Mouse (Mus musculus): ENCODE measurements around the gene Dirc2. TPM values are rescaled to one million over a fixed set of nuclear protein-coding genes. Genes with fewer than 3 reads are reported as not detected.

Gene Dirc2
- polyA plus RNA-seq, 1 experiment from 2014 or later = 34.8 TPM

DNA sequence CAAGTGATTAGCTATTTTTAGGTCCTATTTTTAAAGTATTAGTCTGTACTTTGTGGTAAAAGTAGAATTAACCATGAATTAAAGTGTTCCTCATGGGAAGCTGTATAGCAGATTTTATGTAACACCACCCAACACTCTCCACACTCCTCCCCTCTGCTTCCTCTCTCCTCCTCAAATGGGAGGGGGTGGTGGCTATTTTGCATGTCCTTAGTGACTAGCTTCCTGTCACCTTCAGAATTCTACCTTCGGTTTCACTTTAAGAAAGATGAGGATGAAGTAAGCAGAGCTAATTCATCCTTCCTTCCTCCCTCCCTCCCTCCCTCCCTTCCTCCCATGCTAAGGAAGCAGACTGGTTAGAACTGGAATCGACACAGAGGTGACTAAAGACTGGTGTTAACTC is 73.1 kb downstream of the Dirc2 start:
- Histone ChIP-seq H3K27ac (replicated peaks) (no peak overlapping the region), H3K4me3 (no peak overlapping the region), H3K27me3 (no peaks in the 10 kb centered on the region), H3K9ac (no peak overlapping the region), H3K36me3 (peaks cover 11% of the 10 kb centered on the region), H3K9me3 (no peaks in the 10 kb centered on the region), H3K4me1 (replicated peaks) (no peaks in the 10 kb centered on the region), H3K4me2 (no peak overlapping the region)
- 93% methylated on average over 2 of the region's 2 CpGs for WGBS
- ATAC-seq (ENCODE audit: low FRiP score, low read depth) = no peak

DNA sequence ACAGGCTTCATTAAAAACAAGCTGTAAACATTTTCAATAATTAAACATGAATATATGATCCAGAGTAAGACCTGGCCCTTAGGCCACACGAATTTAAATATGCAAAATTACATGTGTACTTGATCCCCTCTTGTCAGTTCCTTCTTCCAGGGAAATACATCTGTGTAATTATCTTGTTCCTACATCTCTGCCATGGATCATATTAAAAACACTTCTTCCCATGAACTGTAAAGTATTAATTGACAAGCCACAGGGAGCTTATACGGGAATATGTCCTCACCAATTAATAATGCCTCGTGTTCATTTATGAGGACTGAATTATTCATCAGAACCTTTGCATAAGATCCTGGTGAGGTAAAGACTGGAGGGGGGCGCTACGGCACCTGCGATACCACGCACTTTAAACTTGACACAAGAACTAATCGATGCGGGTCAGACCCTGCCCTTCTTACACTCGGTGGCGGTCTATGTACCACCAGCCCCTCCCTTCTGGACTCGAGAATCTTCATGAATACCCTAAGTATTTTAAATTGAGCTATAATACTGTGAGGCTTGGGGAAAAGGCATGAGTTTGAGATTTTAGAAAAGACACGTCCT is 74.8 kb downstream of the Dirc2 start:
- Histone ChIP-seq H3K4me3 (no peak overlapping the region), H3K4me2 (no peak overlapping the region), H3K9ac (no peak overlapping the region), H3K4me1 (replicated peaks) (no peaks in the 10 kb centered on the region), H3K27me3 (no peaks in the 10 kb centered on the region), H3K27ac (replicated peaks) (no peak overlapping the region), H3K36me3 (peaks cover 11% of the 10 kb centered on the region), H3K9me3 (no peaks in the 10 kb centered on the region)
- 69% methylated on average over 13 of the region's 13 CpGs for WGBS
- ATAC-seq (ENCODE audit: low FRiP score, low read depth) = no peak

DNA sequence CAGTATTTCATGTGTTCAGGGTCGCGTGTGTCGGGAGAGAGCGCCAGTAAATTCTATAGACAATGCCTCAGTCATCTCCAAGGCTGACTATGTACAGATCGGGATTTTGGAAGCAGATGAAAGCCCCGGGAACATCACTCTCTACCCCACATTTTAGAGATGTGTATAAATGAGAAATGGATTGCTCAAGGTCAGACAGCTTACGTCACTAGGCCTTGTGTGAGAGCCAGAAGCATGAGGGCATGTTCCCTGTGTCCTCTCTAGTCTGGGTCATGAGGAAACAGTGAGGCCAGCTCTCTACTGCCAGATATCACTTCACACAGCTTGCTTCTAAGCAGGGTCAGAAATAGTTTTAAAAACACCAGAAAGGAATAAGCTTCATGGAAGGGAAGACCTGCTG is 77.5 kb downstream of the Dirc2 start:
- H3K4me3 ChIP-seq = no peak overlapping the region
- peaks cover 4% of the 10 kb centered on the region; the same call in 1 of the 2 replicates for H3K4me1 ChIP-seq (replicated peaks)
- H3K9me3 ChIP-seq = no peaks in the 10 kb centered on the region
- no peak overlapping the region for H3K27ac ChIP-seq (replicated peaks)
- H3K27me3 ChIP-seq = no peaks in the 10 kb centered on the region
- no peak overlapping the region for H3K4me2 ChIP-seq
- peaks cover 5% of the 10 kb centered on the region; the same call in 1 of the 2 replicates for H3K36me3 ChIP-seq
- 89% methylated on average over 7 of the region's 7 CpGs for WGBS
- no peak for ATAC-seq (ENCODE audit: low FRiP score, low read depth)
- H3K9ac ChIP-seq = no peak overlapping the region

DNA sequence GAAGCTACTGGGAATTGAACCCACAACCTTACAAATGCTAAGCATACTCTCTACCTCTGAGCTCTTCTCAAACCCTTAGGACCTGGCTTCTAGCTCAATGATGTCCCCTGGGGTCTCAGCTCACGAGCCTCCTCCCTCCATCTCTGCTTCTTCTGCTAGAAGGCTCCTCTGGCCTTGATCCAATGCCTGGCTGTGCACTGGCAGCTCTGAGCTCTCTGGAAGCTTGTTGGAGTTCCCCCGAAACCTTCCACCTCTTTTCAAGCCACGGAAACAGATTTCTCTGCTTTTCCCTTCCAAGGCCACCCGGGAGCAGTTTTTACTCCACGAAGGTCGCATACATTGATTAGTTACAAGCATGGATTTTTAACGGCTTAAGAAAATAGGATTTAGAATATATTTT is 82.7 kb downstream of the Dirc2 start:
- WGBS = 45% methylated on average over 7 of the region's 7 CpGs
- H3K4me2 ChIP-seq = no peak overlapping the region
- H3K27ac ChIP-seq (replicated peaks) = no peak overlapping the region
- ATAC-seq (ENCODE audit: low FRiP score, low read depth) = no peak
- H3K4me3 ChIP-seq = no peak overlapping the region
- H3K9ac ChIP-seq = no peak overlapping the region
- H3K36me3 ChIP-seq = no peaks in the 10 kb centered on the region
- peaks cover 17% of the 10 kb centered on the region for H3K4me1 ChIP-seq (replicated peaks)
- H3K9me3 ChIP-seq = no peaks in the 10 kb centered on the region
- no peaks in the 10 kb centered on the region for H3K27me3 ChIP-seq

DNA sequence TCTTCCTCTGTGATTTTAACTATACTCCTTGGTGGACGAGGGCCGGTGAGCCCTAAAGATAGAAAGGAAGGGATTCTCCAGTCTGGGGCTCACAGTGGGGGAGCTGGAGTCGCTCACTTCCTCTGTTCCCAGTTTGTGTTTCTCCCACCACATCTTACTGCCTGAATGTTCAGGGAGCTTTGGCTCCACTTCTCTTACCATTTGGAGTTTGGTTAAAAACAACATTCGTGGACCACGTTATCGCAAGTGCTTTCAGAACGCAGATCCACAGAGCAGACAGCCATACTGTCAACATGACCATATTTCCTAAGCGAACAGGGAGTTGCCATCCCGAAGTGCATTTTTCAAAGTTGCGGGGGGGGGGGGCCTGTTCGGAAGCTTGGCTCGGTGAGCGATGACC is 84.1 kb downstream of the Dirc2 start:
- H3K9me3 ChIP-seq = no peaks in the 10 kb centered on the region
- ATAC-seq (ENCODE audit: low FRiP score, low read depth) = no peak
- H3K4me1 ChIP-seq (replicated peaks) = peaks cover 23% of the 10 kb centered on the region
- no peaks in the 10 kb centered on the region for H3K36me3 ChIP-seq
- no peak overlapping the region for H3K27ac ChIP-seq (replicated peaks)
- no peak overlapping the region for H3K4me3 ChIP-seq
- no peak overlapping the region for H3K9ac ChIP-seq
- no peaks in the 10 kb centered on the region for H3K27me3 ChIP-seq
- no peak overlapping the region for H3K4me2 ChIP-seq
- 82% methylated on average over 13 of the region's 13 CpGs for WGBS

DNA sequence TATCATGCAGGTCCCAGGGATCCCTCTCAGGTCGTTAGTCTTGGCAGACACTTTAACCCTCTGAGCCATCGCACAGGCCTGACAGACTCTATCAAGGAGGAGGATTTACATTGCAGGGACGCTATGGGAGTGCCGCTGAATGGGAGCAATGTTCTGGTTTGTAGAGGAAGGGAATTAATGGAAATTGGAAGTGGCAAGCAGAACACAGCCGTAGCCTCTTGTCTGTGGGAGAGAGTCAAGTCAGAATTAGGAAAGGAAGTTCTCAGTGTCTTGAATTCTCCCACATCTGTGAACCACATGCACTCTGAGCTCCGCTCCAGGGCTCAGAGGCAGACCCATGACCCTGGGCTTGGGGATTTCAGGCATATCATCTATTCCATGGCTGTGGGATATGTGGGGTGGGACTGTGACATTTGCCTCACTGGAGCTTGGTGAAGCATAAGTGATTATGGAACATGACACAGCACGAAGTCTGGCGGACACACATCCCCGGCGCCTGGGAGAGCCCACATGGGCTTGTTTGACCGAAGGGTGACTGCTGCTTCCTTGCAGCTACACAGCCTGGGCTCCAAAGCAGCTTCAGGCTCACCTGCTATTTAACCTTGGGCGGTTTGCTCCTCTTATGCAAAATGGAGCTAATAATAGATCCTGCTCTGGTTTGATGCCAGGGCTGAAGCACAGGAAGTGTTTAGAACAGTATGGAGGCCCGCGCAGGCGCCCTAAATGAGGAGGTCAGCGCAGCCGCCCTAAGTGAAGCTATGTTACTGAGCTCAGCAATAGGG is 87.6 kb downstream of the Dirc2 start:
- no peak overlapping the region for H3K27ac ChIP-seq (replicated peaks)
- H3K9ac ChIP-seq = no peak overlapping the region
- peaks cover 18% of the 10 kb centered on the region for H3K4me1 ChIP-seq (replicated peaks)
- no peak overlapping the region for H3K4me2 ChIP-seq
- H3K36me3 ChIP-seq = no peaks in the 10 kb centered on the region
- no peaks in the 10 kb centered on the region for H3K27me3 ChIP-seq
- WGBS = 60% methylated on average over 17 of the region's 17 CpGs
- peak; percentile 23; the same call in 1 of the 2 replicates for ATAC-seq (ENCODE audit: low FRiP score, low read depth)
- H3K9me3 ChIP-seq = no peaks in the 10 kb centered on the region
- H3K4me3 ChIP-seq = no peak overlapping the region

DNA sequence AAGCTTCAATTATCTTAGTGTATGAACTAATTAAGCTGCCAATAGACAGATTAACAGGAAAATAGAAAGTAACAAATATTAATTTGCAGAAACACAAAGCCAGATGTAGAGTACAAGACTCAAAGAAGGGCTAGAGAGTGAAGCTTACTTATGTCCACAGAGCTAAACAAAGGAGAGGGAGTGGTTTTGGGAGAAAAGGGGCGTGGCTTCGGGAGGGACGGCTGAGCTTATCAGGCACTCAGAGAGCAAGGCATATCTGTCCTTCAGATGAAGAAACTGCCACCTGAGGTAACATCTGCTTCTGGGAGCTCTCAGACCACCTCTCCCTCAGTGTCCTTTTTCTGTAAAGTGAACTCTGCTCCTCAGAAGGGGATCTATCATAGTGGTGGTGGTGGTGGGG is 90.7 kb downstream of the Dirc2 start:
- Histone ChIP-seq H3K9me3 (no peaks in the 10 kb centered on the region), H3K36me3 (no peaks in the 10 kb centered on the region), H3K9ac (no peak overlapping the region), H3K4me2 (no peak overlapping the region), H3K4me1 (replicated peaks) (peaks cover 11% of the 10 kb centered on the region), H3K27me3 (no peaks in the 10 kb centered on the region), H3K27ac (replicated peaks) (no peak overlapping the region), H3K4me3 (no peak overlapping the region)
- WGBS = 45% methylated on average over 3 of the region's 3 CpGs
- no peak for ATAC-seq (ENCODE audit: low FRiP score, low read depth)

DNA sequence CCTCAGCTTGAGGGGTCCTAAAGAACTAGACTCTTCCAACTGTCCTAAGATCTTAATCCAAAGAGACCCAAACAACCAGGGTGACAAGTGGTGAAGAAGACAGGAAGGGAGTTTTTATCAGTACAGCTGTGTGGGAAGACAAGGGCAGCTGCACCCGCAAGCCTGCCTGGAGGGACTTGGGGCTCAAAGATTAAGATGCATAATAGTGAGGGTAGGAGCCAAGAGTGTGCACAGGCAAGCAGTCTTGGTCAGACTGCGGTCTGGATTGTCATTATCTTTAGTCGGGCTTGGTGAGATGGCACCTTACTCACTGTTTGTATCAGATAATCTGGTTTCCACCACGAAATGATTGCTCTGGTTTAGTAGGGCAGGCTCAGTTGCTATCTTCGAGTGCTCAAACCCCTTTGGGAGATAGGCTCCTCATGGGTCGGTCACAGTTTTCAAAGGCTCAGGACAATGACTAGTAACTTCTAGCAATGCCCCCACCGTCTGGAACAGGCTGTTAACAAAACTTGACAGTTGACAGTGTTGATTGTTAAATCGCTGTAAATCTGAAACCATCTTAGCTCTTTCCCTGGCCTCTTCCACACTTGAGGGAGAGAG is 91.5 kb downstream of the Dirc2 start:
- Histone ChIP-seq H3K9me3 (no peaks in the 10 kb centered on the region), H3K36me3 (no peaks in the 10 kb centered on the region), H3K27ac (replicated peaks) (no peak overlapping the region), H3K4me2 (no peak overlapping the region), H3K9ac (no peak overlapping the region), H3K4me1 (replicated peaks) (peaks cover 11% of the 10 kb centered on the region), H3K4me3 (no peak overlapping the region), H3K27me3 (no peaks in the 10 kb centered on the region)
- ATAC-seq (ENCODE audit: low FRiP score, low read depth) = no peak
- WGBS = 78% methylated on average over 8 of the region's 8 CpGs

DNA sequence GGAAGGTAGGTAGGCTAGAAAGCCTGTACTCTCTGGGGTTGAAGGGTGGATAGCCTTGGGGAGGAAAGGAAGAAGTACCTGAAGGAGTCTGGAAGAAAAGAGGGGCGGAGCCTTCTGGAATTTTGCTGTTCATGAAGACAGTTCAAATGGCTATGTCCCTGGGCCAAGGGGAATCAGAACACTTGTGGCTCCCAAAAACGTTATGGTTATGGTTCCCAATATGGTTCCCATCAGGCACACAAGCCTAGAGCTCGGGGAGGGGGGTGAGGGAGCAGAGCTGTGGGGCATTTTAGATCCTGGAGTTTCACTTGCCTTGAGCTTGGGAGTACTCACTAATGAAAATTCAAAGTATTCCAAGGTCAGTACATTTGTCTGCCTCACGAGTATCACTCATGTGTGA is 104.3 kb downstream of the Dirc2 start:
- Histone ChIP-seq H3K36me3 (no peaks in the 10 kb centered on the region), H3K4me3 (no peak overlapping the region), H3K4me2 (no peak overlapping the region), H3K9me3 (no peaks in the 10 kb centered on the region), H3K27ac (replicated peaks) (no peak overlapping the region), H3K4me1 (replicated peaks) (peaks cover 4% of the 10 kb centered on the region; the same call in 1 of the 2 replicates), H3K9ac (no peak overlapping the region), H3K27me3 (no peaks in the 10 kb centered on the region)
- ATAC-seq (ENCODE audit: low FRiP score, low read depth) = no peak
- 86% methylated on average over 4 of the region's 4 CpGs for WGBS

DNA sequence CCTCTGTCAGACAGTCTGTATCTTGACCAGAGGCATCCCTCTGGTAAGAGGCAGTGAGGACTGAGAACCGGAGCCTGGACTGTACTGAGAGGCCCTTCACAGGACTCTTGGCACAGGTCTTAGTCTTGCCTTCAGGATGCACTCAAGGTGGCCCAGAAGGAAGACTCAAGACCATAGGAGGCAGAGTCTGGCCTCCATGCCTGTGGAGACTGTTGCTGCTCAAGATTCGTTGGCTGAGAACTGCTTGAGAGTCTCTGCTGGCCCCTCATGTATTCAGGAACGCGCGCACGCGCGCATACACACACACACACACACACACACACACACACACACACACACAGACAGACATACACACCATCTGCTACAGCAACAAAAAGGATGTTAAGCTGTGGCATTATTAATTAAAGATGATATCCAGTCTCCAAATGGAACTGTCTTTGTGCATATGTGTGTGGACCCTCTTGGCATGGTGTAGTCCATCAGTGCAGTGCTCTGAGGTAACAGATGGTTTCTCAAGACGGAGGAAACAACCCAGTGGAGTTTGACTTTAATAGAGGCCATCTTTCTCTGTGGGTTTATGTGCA is 105.2 kb downstream of the Dirc2 start:
- ATAC-seq (ENCODE audit: low FRiP score, low read depth) = peak; percentile 60; the same call in 1 of the 2 replicates
- H3K9me3 ChIP-seq = no peaks in the 10 kb centered on the region
- no peak overlapping the region for H3K9ac ChIP-seq
- H3K4me1 ChIP-seq (replicated peaks) = peaks cover 4% of the 10 kb centered on the region; the same call in 1 of the 2 replicates
- H3K27ac ChIP-seq (replicated peaks) = no peak overlapping the region
- H3K4me3 ChIP-seq = no peak overlapping the region
- 0 out of 2 replicates have a peak, but pooled peaks cover 3% of the 10 kb centered on the region for H3K27me3 ChIP-seq
- WGBS = 89% methylated on average over 9 of the region's 9 CpGs
- no peak overlapping the region for H3K4me2 ChIP-seq
- no peaks in the 10 kb centered on the region for H3K36me3 ChIP-seq

DNA sequence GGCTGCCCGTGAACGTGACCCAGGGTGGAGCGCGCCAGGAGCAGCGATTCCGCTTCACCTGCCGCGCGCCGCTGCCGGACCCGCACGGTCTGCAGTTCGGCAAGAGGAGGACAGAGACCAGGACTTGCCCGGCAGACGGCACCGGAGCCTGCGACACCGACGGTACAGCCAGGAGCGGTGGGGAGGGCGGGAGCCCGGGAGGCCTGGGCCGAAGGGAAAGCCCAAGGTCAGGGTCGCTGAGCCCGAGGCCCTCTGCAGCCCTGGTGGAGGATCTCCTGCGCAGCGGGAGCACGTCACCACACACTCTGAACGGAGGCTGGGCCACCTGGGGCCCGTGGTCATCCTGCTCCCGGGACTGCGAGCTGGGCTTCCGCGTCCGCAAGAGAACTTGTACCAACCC is 108.9 kb downstream of the Dirc2 start:
- 30% methylated on average over 36 of the region's 36 CpGs for WGBS
- H3K4me2 ChIP-seq = peak overlapping the region; percentile 43
- 0 out of 2 replicates have a peak, but pooled peaks cover 3% of the 10 kb centered on the region for H3K27me3 ChIP-seq
- H3K36me3 ChIP-seq = no peaks in the 10 kb centered on the region
- H3K4me1 ChIP-seq (replicated peaks) = peaks cover 4% of the 10 kb centered on the region; the same call in 1 of the 2 replicates
- no peak overlapping the region for H3K9ac ChIP-seq
- ATAC-seq (ENCODE audit: low FRiP score, low read depth) = no peak
- H3K9me3 ChIP-seq = no peaks in the 10 kb centered on the region
- H3K27ac ChIP-seq (replicated peaks) = no peak overlapping the region
- peak overlapping the region; percentile 23 for H3K4me3 ChIP-seq

DNA sequence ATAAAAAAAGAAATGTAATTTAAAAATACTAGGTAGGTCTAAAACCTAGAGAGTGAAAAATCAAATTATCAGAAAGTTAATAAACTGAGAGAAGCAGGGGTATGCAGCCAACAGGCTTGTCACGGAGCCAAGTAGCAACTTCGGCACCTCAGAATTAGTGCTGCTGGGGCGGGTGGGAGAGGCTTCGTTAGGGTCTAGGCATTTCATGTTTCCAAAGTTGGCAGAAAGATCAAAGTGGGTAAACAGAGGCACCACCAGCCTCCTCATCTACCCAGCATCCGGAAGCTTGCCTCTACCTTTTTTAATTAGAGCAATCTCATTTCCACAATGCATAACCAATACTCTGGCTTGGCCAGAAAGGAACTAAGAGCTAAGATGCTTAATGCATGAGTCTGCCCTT is 115.2 kb downstream of the Dirc2 start:
- Histone ChIP-seq H3K36me3 (no peaks in the 10 kb centered on the region), H3K27me3 (no peaks in the 10 kb centered on the region), H3K4me1 (replicated peaks) (peaks cover 5% of the 10 kb centered on the region), H3K4me3 (no peak overlapping the region), H3K27ac (replicated peaks) (no peak overlapping the region), H3K9me3 (no peaks in the 10 kb centered on the region), H3K9ac (no peak overlapping the region), H3K4me2 (no peak overlapping the region)
- no peak for ATAC-seq (ENCODE audit: low FRiP score, low read depth)
- WGBS = 77% methylated on average over 5 of the region's 5 CpGs

Data from hindbrain, embryonic 15.5 days (tissue).